Mouse (Mus musculus): Measurements from ENCODE around the gene Ptbp3.

- TF ChIP-seq POLR2A (IDR thresholded peaks at IDR 0.05; ENCODE audit: borderline replicate concordance, low read depth, low read length), result no peak
- no peak for TF ChIP-seq CTCF (IDR thresholded peaks at IDR 0.05; ENCODE audit: low read depth, low read length)
Measured at GRCm38 (mm10) chr4:59596556-59596955, 47.4 kb upstream of the Ptbp3 start.
